Mouse (Mus musculus) limb, embryonic 14.5 days (tissue): Measurements from ENCODE around the gene Ccsap. TPM values are rescaled to one million over a fixed set of nuclear protein-coding genes. Genes with fewer than 3 reads are reported as not detected.
A peak's percentile ranks its signal among the peaks of the same experiment; 100 is the strongest.

Experiments
- ATAC-seq: fragments of 200-750 bp; cut with Nextera tagmentation; 2 replicates; pipeline ENCODE4 v1.8.0; 2017; ENCODE audit warnings: low read depth, moderate number of reproducible peaks, moderate TSS enrichment; ENCODE audit not compliant: low FRiP score
- DNase-seq: peaks from one replicate; pipeline ENCODE4 v3.0.0-alpha.2; 2015; ENCODE audit warnings: low spot score
- H3K27ac ChIP-seq: fragments of 300-500 bp; sonication (generic); replicated peaks from 2 replicates; pipeline ENCODE4 v1.5.1; 2014; ENCODE audit warnings: low read depth, mild to moderate bottlenecking, low read length, moderate library complexity, mixed read lengths
- H3K27me3 ChIP-seq: fragments of 300-500 bp; sonication (generic); 2 replicates; pipeline ENCODE4 v1.6.1; 2014; ENCODE audit warnings: low read length, mixed read lengths; ENCODE audit not compliant: control insufficient read depth, insufficient read depth
- H3K36me3 ChIP-seq: fragments of 300-500 bp; sonication (generic); 2 replicates; pipeline ENCODE4 v1.6.1; 2014; ENCODE audit warnings: mild to moderate bottlenecking, low read length, moderate library complexity, mixed read lengths; ENCODE audit not compliant: control insufficient read depth, insufficient read depth
- H3K4me1 ChIP-seq: fragments of 300-500 bp; sonication (generic); 2 replicates; pipeline ENCODE4 v1.6.1; 2014; ENCODE audit warnings: antibody characterized with exemption, low read length, mixed read lengths; ENCODE audit not compliant: control insufficient read depth, insufficient read depth
- H3K4me2 ChIP-seq: fragments of 300-500 bp; sonication (generic); replicated peaks from 2 replicates; pipeline ENCODE4 v1.6.1; 2014; ENCODE audit warnings: low read depth, mild to moderate bottlenecking, low read length, moderate library complexity; ENCODE audit not compliant: severe bottlenecking
- H3K4me3 ChIP-seq: fragments of 300-500 bp; sonication (generic); replicated peaks from 2 replicates; pipeline ENCODE4 v1.5.1; 2014; ENCODE audit warnings: low read length
- H3K9ac ChIP-seq: fragments of 300-500 bp; sonication (generic); 2 replicates; pipeline ENCODE4 v1.6.1; 2014; ENCODE audit warnings: mild to moderate bottlenecking, low read depth, low read length, moderate library complexity; ENCODE audit not compliant: severe bottlenecking
- H3K9me3 ChIP-seq: fragments of 300-500 bp; sonication (generic); 2 replicates; pipeline ENCODE4 v1.6.1; 2016; ENCODE audit warnings: low read length; ENCODE audit not compliant: control insufficient read depth
- POLR2A ChIP-seq: fragments of 200-500 bp; IDR thresholded peaks from 2 replicates; pipeline ENCODE4 v1.8.0; 2012; ENCODE audit warnings: inconsistent platforms, mild to moderate bottlenecking, moderate library complexity, borderline replicate concordance; ENCODE audit not compliant: insufficient read depth, insufficient read length; ENCODE audit errors: extremely low read depth
- WGBS: fragments of 180-500 bp; shearing (Covaris S2); extraction: QIAGEN DNeasy Blood & Tissue Kit; methylation state at CpG from one replicate; pipeline ENCODE4 v1.1.7; 2014; 5-methylcytosine and 5-hydroxymethylcytosine counted together
- polyA plus RNA-seq, 2 experiments: library from polyadenylated mRNA; depleted of rRNA in 1 of 2; stranded (reverse) in 1 of 2; unstranded in 1 of 2; fragments of >200 nt; fragmentation: Nextera tagmentation in 1 of 2; extraction: Ambion mirVana in 1 of 2; gene quantifications; 2 replicates each; pipeline versions ENCODE4 v1.2.1 to v1.2.3; 2012 to 2014

The Ccsap gene
- polyA plus RNA-seq, 2 experiments = 3.7 to 4.9 TPM

GRCm38 (mm10) chr8:123896774-123897173, 36.8 kb upstream of the Ccsap start:
- no peak overlapping the region for H3K9ac ChIP-seq
- H3K27me3 ChIP-seq = peaks cover 34% of the 10 kb centered on the region
- H3K27ac ChIP-seq = no peak overlapping the region
- TF ChIP-seq POLR2A = no peak
- no peak for DNase-seq
- 0 out of 2 replicates have a peak, but pooled peaks cover under 1% of the 10 kb centered on the region for H3K4me1 ChIP-seq
- no peaks in the 10 kb centered on the region for H3K9me3 ChIP-seq
- peaks cover 23% of the 10 kb centered on the region for H3K36me3 ChIP-seq
- ATAC-seq = no peak
- H3K4me3 ChIP-seq = no peak overlapping the region
- 52% methylated on average over 10 of the region's 10 CpGs for WGBS
- no peak overlapping the region for H3K4me2 ChIP-seq

- Histone ChIP-seq H3K9me3 (no peaks in the 10 kb centered on the region), H3K36me3 (peaks cover 19% of the 10 kb centered on the region), H3K27me3 (peaks cover 38% of the 10 kb centered on the region), H3K4me3 (no peak overlapping the region), H3K4me2 (no peak overlapping the region), H3K27ac (no peak overlapping the region), H3K9ac (no peak overlapping the region), H3K4me1 (0 out of 2 replicates have a peak, but pooled peaks cover 2% of the 10 kb centered on the region)
- WGBS = 59% methylated on average over 14 of the region's 14 CpGs
- ATAC-seq (no peak), DNase-seq (no peak)
- TF ChIP-seq POLR2A = no peak
Measured at GRCm38 (mm10) chr8:123896366-123896761, 36.4 kb upstream of the Ccsap start.

GRCm38 (mm10) chr8:123895680-123896365, 35.8 kb upstream of the Ccsap start:
- Histone ChIP-seq H3K27ac (no peak overlapping the region), H3K4me2 (no peak overlapping the region), H3K27me3 (peaks cover 40% of the 10 kb centered on the region), H3K9me3 (no peaks in the 10 kb centered on the region), H3K9ac (no peak overlapping the region), H3K4me1 (0 out of 2 replicates have a peak, but pooled peaks cover 2% of the 10 kb centered on the region), H3K4me3 (no peak overlapping the region), H3K36me3 (peaks cover 16% of the 10 kb centered on the region)
- 58% methylated on average over 9 of the region's 9 CpGs for WGBS
- ATAC-seq (peak; percentile 20), DNase-seq (peak; percentile 13)
- no peak for TF ChIP-seq POLR2A

- no peak for TF ChIP-seq POLR2A
- Histone ChIP-seq H3K27me3 (peaks cover 40% of the 10 kb centered on the region), H3K4me1 (0 out of 2 replicates have a peak, but pooled peaks cover 2% of the 10 kb centered on the region), H3K9me3 (no peaks in the 10 kb centered on the region), H3K4me2 (no peak overlapping the region), H3K36me3 (peaks cover 12% of the 10 kb centered on the region), H3K9ac (no peak overlapping the region), H3K4me3 (no peak overlapping the region), H3K27ac (no peak overlapping the region)
- ATAC-seq (peak; percentile 58), DNase-seq (no peak)
- WGBS = 78% methylated on average over 3 of the region's 4 CpGs
Measured at GRCm38 (mm10) chr8:123895230-123895629, 35.2 kb upstream of the Ccsap start.

GRCm38 (mm10) chr8:123894502-123895097, 34.6 kb upstream of the Ccsap start, which contains the start of gene Acta1:
Gene Acta1, minus strand, starts transcription at chr8:123894751.
- Histone ChIP-seq H3K36me3 (peaks cover 10% of the 10 kb centered on the region), H3K9ac (no peak within 1 kb of the TSS), H3K27me3 (peaks cover 40% of the 10 kb centered on the region), H3K9me3 (no peaks in the 10 kb centered on the region), H3K4me2 (no peak within 1 kb of the TSS), H3K27ac (no peak within 1 kb of the TSS), H3K4me3 (no peak within 1 kb of the TSS), H3K4me1 (0 out of 2 replicates have a peak, but pooled peaks cover 2% of the 10 kb centered on the region)
- WGBS = 14% methylated on average over 15 of the region's 15 CpGs
- TF ChIP-seq POLR2A = no peak
- ATAC-seq (0 out of 2 replicates have a peak, but pooled peaks have one; percentile 14), DNase-seq (no peak)
